Mouse (Mus musculus): ENCODE measurements around the gene Pik3ca. TPM values are rescaled to one million over a fixed set of nuclear protein-coding genes. Genes with fewer than 3 reads are reported as not detected.
A peak's percentile ranks its signal among the peaks of the same experiment; 100 is the strongest.

The Pik3ca gene
- polyA plus RNA-seq, 1 experiment: not detected

- no peak overlapping the region for H3K27ac ChIP-seq (ENCODE audit: insufficient read depth, low read depth, low read length)
- no peak overlapping the region for H3K4me3 ChIP-seq (ENCODE audit: insufficient read depth, low read depth, low read length)
- peaks cover 8% of the 10 kb centered on the region for H3K4me1 ChIP-seq (ENCODE audit: control insufficient read depth, insufficient read depth, low read length)
- 83% methylated on average over 7 of the region's 7 CpGs for WGBS
- TF ChIP-seq CTCF (IDR thresholded peaks at IDR 0.05; ENCODE audit: insufficient read depth, low read depth, low read length) (no peak), POLR2A (IDR thresholded peaks at IDR 0.05; ENCODE audit: insufficient read depth, low read depth, low read length) (no peak)
Observed at GRCm38 (mm10) chr3:32412502-32413044, 15.1 kb downstream of the Pik3ca start.

GRCm38 (mm10) chr3:32414381-32414780, 16.9 kb downstream of the Pik3ca start:
- TF ChIP-seq CTCF (IDR thresholded peaks at IDR 0.05; ENCODE audit: insufficient read depth, low read depth, low read length) (no peak), POLR2A (IDR thresholded peaks at IDR 0.05; ENCODE audit: insufficient read depth, low read depth, low read length) (no peak)
- WGBS: 23% methylated on average over 4 of the region's 4 CpGs
- Histone ChIP-seq H3K4me3 (ENCODE audit: insufficient read depth, low read depth, low read length) (no peak overlapping the region), H3K4me1 (ENCODE audit: control insufficient read depth, insufficient read depth, low read length) (peaks cover 5% of the 10 kb centered on the region), H3K27ac (ENCODE audit: insufficient read depth, low read depth, low read length) (no peak overlapping the region)

- no peak overlapping the region for H3K4me3 ChIP-seq (ENCODE audit: insufficient read depth, low read depth, low read length)
- no peak overlapping the region for H3K27ac ChIP-seq (ENCODE audit: insufficient read depth, low read depth, low read length)
- TF ChIP-seq CTCF (IDR thresholded peaks at IDR 0.05; ENCODE audit: insufficient read depth, low read depth, low read length) (no peak), POLR2A (IDR thresholded peaks at IDR 0.05; ENCODE audit: insufficient read depth, low read depth, low read length) (no peak)
- WGBS: 72% methylated on average over 3 of the region's 3 CpGs
- H3K4me1 ChIP-seq (ENCODE audit: control insufficient read depth, insufficient read depth, low read length): peaks cover 5% of the 10 kb centered on the region
Observed at GRCm38 (mm10) chr3:32415370-32416309, 18.2 kb downstream of the Pik3ca start.

DNA sequence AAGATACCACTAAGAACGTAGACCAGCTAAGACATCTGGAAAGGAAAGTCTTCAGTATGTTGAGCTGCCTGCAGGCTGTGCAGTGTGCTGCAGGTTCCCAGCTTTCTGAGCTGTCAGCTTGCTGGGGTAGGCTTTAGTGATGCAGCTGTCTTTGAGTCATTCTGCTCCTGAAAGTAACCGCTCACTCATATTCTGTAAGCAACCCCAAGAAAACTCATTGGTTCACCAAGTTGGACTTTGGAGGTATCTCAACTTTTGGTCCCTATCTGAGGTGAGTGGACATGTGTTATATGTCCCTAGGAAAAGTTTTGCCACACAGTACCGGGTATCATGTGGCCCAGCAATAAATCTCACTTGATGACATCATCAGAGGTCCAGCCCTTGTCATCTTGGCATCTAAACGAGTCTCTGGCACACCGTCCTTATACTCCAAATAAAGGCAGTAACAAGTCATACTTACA, 20.3 kb downstream of the Pik3ca start:
- Histone ChIP-seq H3K4me1 (ENCODE audit: control insufficient read depth, insufficient read depth, low read length) (peaks cover 5% of the 10 kb centered on the region), H3K4me3 (ENCODE audit: insufficient read depth, low read depth, low read length) (no peak overlapping the region), H3K27ac (ENCODE audit: insufficient read depth, low read depth, low read length) (no peak overlapping the region)
- TF ChIP-seq CTCF (IDR thresholded peaks at IDR 0.05; ENCODE audit: insufficient read depth, low read depth, low read length) (no peak), POLR2A (IDR thresholded peaks at IDR 0.05; ENCODE audit: insufficient read depth, low read depth, low read length) (no peak)
- WGBS: 73% methylated on average over 5 of the region's 5 CpGs

DNA sequence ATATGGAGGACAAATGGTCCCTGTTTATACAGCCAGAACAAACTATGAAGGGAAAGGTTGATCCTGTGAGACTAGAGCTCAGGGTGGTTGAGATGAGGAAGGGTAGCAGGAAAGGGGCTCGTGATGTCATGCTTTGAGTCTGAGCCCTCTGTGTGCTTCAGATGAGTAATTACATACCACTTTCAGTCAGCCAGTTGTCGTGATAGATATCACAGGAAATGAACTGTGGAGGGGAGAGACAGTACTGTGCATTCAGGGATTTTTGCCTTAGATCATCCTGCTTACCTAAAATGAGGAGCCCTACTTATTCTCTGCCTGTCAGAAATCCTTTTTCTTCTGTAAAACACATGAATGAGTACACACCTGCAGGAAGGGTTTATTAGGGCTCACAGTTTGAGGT, 22.4 kb downstream of the Pik3ca start:
- 59% methylated on average over 2 of the region's 2 CpGs for WGBS
- Histone ChIP-seq H3K27ac (ENCODE audit: insufficient read depth, low read depth, low read length) (no peak overlapping the region), H3K4me3 (ENCODE audit: insufficient read depth, low read depth, low read length) (no peak overlapping the region), H3K4me1 (ENCODE audit: control insufficient read depth, insufficient read depth, low read length) (peaks cover 3% of the 10 kb centered on the region)
- no peak for TF ChIP-seq CTCF (IDR thresholded peaks at IDR 0.05; ENCODE audit: insufficient read depth, low read depth, low read length)
- TF ChIP-seq POLR2A (IDR thresholded peaks at IDR 0.05; ENCODE audit: insufficient read depth, low read depth, low read length): no peak

DNA sequence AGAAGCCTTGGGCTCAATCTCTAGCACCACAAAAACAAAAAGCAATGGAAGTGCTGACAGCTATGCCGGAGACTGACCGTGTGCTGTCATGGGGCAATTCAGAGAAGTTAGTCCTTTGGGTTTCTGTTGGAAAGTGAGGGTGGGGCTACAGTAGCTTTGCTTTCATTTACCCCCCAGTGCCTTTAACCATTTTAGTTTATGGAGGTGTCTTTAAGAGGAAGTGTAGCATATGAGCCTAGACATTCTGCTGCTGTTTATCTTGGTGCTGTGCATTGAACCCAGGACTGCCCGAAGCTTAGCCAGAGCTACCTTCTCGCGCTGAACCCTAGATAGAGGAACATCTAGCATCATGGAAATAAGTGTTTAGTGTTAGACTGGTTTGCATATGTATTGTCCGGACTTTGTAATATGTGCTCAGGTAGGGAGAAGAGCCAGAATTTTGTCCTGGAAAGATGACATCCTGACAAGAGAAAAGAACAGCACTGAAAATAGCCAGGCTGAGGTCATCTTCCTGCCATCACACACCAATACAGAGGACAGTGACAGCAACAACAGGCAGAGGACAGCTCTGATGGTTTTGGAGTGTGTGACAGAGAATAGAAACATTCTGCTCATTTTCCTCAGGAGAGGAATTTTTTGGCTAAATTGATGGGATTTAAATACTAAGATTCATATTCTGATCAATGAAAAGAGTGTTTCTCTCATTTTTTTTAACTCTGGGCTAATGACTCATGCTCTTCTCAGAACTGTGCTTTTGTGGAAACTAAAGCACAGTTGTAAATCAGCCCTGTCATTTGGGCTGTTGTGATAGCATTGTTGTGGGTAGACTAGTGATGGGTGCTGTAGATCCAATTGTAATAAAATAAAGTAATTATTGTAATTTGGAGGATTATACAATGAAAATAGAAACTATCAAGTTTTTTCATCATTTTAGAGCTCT, 23.9 kb downstream of the Pik3ca start:
- no peak overlapping the region for H3K27ac ChIP-seq (ENCODE audit: insufficient read depth, low read depth, low read length)
- TF ChIP-seq CTCF (IDR thresholded peaks at IDR 0.05; ENCODE audit: insufficient read depth, low read depth, low read length) (no peak), POLR2A (IDR thresholded peaks at IDR 0.05; ENCODE audit: insufficient read depth, low read depth, low read length) (no peak)
- H3K4me1 ChIP-seq (ENCODE audit: control insufficient read depth, insufficient read depth, low read length): no peaks in the 10 kb centered on the region; the same call in 1 of the 2 replicates
- H3K4me3 ChIP-seq (ENCODE audit: insufficient read depth, low read depth, low read length): no peak overlapping the region
- WGBS: 91% methylated on average over 6 of the region's 6 CpGs

DNA sequence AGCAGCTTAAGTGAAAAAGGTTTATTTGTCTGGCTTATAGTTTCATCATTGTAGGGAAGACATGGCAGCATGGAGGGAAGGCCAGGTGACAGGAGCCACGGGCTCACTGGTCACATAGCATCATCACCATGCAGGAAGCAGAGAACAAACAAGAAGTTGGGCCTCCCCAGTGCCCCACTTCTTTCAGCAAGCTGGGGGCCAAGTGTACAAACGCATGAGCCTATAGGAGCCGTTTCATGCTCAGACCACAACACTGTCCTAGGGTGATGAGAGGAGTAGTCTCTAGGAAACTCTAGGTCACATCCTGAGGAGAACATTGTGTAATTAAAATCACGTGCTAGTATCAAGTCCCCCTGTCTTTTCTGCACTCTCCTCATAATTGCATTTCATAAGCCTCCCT, 30.2 kb downstream of the Pik3ca start:
- peaks cover 5% of the 10 kb centered on the region; the same call in 1 of the 2 replicates for H3K4me1 ChIP-seq (ENCODE audit: control insufficient read depth, insufficient read depth, low read length)
- WGBS: 61% methylated on average over 4 of the region's 4 CpGs
- H3K4me3 ChIP-seq (ENCODE audit: insufficient read depth, low read depth, low read length): no peak overlapping the region
- 0 out of 2 replicates have a peak overlapping the region, but pooled peaks have one; percentile 35 for H3K27ac ChIP-seq (ENCODE audit: insufficient read depth, low read depth, low read length)
- TF ChIP-seq CTCF (IDR thresholded peaks at IDR 0.05; ENCODE audit: insufficient read depth, low read depth, low read length) (no peak), POLR2A (IDR thresholded peaks at IDR 0.05; ENCODE audit: insufficient read depth, low read depth, low read length) (no peak)

GRCm38 (mm10) chr3:32428361-32428760, 30.9 kb downstream of the Pik3ca start:
- no peak overlapping the region for H3K27ac ChIP-seq (ENCODE audit: insufficient read depth, low read depth, low read length)
- H3K4me3 ChIP-seq (ENCODE audit: insufficient read depth, low read depth, low read length): no peak overlapping the region
- no peak for TF ChIP-seq POLR2A (IDR thresholded peaks at IDR 0.05; ENCODE audit: insufficient read depth, low read depth, low read length)
- TF ChIP-seq CTCF (IDR thresholded peaks at IDR 0.05; ENCODE audit: insufficient read depth, low read depth, low read length): no peak
- H3K4me1 ChIP-seq (ENCODE audit: control insufficient read depth, insufficient read depth, low read length): peaks cover 5% of the 10 kb centered on the region; the same call in 1 of the 2 replicates
- 86% methylated on average over 3 of the region's 3 CpGs for WGBS

Data from olfactory bulb, adult 2 months (tissue).